Mouse (Mus musculus) thymus, postnatal 10 days (tissue): ENCODE measurements around the gene 4933425L06Rik.
A peak's percentile ranks its signal among the peaks of the same experiment; 100 is the strongest.

Source experiments
- DNase-seq, 2 experiments: peaks; one replicate each; pipeline ENCODE4 v3.0.0; 2021; ENCODE audit warnings: low spot score in 2 of 2

Gene 4933425L06Rik

GRCm38 (mm10) chr13:105134397-105134796, 52.5 kb downstream of the 4933425L06Rik start:
- no peak for DNase-seq

GRCm38 (mm10) chr13:105139881-105140280, 58.0 kb downstream of the 4933425L06Rik start:
- DNase-seq, result no peak

DNA sequence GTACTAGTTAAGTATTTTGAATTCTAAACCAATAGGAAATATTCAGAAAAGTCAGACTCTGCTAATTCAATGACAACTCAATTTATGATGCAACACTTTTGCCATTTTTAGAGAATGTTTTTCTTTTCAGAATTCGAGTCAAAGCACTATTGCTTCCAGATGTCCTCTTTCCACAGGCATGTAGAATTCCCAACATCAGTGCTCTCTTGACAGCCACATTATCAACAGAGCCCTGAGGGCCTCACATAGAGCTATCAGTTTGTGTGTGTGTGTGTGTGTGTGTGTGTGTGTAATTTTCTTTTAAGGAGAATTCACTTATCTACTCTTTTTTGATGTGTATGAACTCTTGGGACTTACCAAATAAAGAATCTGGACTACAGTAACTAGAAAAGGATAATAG, 64.9 kb downstream of the 4933425L06Rik start:
- DNase-seq, result no peak

DNA sequence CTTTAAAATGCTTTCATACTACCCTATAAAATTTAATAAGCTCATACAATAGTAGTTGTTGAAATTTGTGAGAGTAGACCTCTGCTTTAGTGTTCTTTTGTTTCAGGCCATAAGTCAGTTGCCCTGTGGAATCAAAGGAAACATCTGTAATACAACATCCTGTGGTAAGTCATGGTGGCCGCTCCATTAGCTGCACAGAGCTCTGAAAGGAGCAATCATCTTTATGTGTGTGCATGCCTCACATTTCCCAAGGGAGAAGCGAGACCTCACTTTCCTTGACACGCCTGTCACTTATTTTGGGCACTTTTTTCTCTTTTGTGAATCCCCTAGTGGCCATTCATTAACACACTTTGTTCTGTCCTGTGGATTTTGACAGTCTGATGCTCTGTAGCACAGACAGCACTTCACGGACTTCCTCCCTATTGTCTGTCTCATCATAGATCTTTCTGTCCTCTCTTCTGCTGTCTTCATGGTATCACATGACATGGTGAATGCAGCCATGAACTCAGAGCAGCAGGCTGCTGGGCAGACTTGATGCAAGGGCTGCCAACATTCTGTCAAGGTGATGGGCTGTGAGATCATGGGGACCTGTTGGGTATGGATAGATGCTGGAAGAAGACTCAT, 66.0 kb downstream of the 4933425L06Rik start:
- no peak for DNase-seq

DNA sequence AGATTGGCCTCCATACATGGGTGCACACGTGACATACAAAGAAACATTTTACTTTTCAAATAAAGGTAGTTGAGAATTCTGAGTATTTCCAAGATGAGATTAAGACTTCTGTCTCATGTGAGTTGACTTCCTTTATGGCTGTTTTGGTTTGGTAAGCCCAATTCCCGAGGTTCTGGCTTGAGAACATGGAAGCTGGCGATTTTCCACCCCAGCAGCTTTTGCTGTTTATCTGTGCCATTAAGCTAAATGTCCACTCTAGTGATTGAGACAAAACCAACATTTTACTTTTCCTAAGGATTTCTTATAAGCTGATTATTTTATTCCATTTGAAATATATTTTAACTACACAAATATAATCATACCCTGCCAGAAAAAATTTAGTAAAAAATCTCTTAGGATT, 68.1 kb downstream of the 4933425L06Rik start:
- no peak for DNase-seq

DNA sequence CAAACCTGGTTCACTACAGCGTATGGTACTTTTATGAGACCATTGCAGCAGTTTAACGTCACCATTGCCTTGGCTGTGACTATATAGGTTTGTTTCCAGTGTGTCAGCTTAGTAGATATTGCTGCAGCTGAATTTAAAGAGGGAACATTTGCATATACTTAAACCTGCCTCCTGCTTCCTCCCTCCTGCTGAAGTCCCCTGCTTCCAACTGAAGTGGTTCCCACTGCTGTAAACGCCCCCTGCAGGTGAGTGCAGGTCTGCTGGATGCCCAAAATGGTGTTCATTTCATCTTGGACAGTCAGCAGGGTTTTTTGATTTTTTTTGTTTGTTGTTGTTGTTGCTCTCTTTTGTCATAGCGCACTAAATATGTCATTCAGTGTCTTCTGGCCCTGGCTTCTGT, 72.0 kb downstream of the 4933425L06Rik start:
- peak; percentile 4 to 58 for DNase-seq

DNA sequence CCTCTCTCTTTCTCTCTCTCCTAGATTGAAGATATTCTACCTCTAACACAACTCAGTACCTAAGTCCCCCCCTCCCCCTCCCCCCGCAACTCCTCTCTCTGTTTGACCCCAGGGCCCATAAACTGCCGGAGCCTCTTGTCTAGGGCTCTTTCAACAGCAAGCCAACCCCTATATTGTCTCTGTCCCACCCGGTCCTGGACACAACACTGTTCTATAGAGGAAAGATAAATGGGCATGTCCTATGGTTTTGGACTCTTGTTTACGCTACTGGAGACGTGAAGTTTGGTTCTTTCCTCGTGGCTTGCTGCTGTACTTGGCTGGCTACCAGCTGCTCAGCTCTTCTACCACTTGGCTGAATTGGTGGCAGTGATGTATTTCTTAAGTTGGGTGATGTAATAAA, 83.5 kb downstream of the 4933425L06Rik start:
- DNase-seq, result no peak
